Mouse (Mus musculus) liver, adult 2 months (tissue): ENCODE results near the gene Gm10912. TPM values are rescaled to one million over a fixed set of nuclear protein-coding genes. Genes with fewer than 3 reads are reported as not detected.

Experiments used
- DNase-seq: peaks from one replicate; pipeline ENCODE4 v3.0.0-alpha.2; 2011; ENCODE audit warnings: low read depth, low spot score; ENCODE audit errors: extremely low read depth
- H3K27ac ChIP-seq: fragments of 200-500 bp; replicated peaks from 2 replicates; pipeline ENCODE4 v1.5.1; 2012; ENCODE audit warnings: low read depth, mild to moderate bottlenecking, control low read depth, inconsistent platforms, low read length; ENCODE audit not compliant: insufficient read depth
- H3K27me3 ChIP-seq: fragments of 200-500 bp; 2 replicates; pipeline ENCODE4 v1.6.1; 2012; ENCODE audit warnings: mild to moderate bottlenecking, moderate library complexity, low read length, inconsistent platforms; ENCODE audit not compliant: control insufficient read depth, insufficient read depth
- H3K36me3 ChIP-seq: fragments of 200-500 bp; 2 replicates; pipeline ENCODE4 v1.6.1; 2012; ENCODE audit warnings: low read length, inconsistent platforms; ENCODE audit not compliant: control insufficient read depth, insufficient read depth
- H3K4me1 ChIP-seq: fragments of 200-500 bp; 2 replicates; pipeline ENCODE4 v1.6.1; 2011; ENCODE audit warnings: low read length; ENCODE audit not compliant: control insufficient read depth, insufficient read depth
- H3K4me3 ChIP-seq: fragments of 200-500 bp; 2 replicates; pipeline ENCODE4 v1.5.1; 2011; ENCODE audit warnings: low read depth, mild to moderate bottlenecking, control low read depth, low read length, moderate library complexity; ENCODE audit not compliant: insufficient read depth
- H3K79me2 ChIP-seq: fragments of 200-500 bp; 2 replicates; pipeline ENCODE4 v1.6.1; 2012; ENCODE audit warnings: inconsistent platforms, mild to moderate bottlenecking, low read length, moderate library complexity; ENCODE audit not compliant: control insufficient read depth, insufficient read depth
- H3K9ac ChIP-seq: fragments of 200-500 bp; 2 replicates; pipeline ENCODE4 v1.6.1; 2012; ENCODE audit warnings: low read depth, mild to moderate bottlenecking, control low read depth, inconsistent platforms, low read length
- CTCF ChIP-seq: fragments of 200-500 bp; IDR thresholded peaks from 2 replicates; pipeline ENCODE4 v1.5.1; 2011; ENCODE audit warnings: low read depth, low read length, control low read depth
- POLR2A ChIP-seq: fragments of 200-500 bp; IDR thresholded peaks from 2 replicates; pipeline ENCODE4 v1.6.1; 2011; ENCODE audit warnings: low read length, control low read depth; ENCODE audit not compliant: insufficient read depth; ENCODE audit errors: extremely low read depth
- whole genome bisulfite sequencing: fragments of 180-500 bp; shearing (Covaris S2); methylation state at CpG from one replicate; pipeline ENCODE4 v1.1.7; 2018; 5-methylcytosine and 5-hydroxymethylcytosine counted together
- polyA plus RNA-seq: library from polyadenylated mRNA; depleted of rRNA; stranded (reverse); fragments of >200 nt; gene quantifications from 2 replicates; pipeline ENCODE4 v1.2.3, GENCODE M21; 2012
- total RNA-seq: library from RNA; depleted of rRNA; stranded (reverse); fragments of >200 nt; gene quantifications from 2 replicates; pipeline ENCODE4 v1.2.3, GENCODE M21; 2014

Gm10912 gene
- total and polyA plus RNA-seq, 2 experiments, result 0.11 to 0.65 TPM

- peaks cover 27% of the 10 kb centered on the region for H3K36me3 ChIP-seq
- H3K79me2 ChIP-seq, result peaks cover 14% of the 10 kb centered on the region
- H3K27me3 ChIP-seq, result no peaks in the 10 kb centered on the region
- H3K4me3 ChIP-seq, result no peak overlapping the region
- no peak overlapping the region for H3K9ac ChIP-seq
- TF ChIP-seq POLR2A, result no peak
- no peak for TF ChIP-seq CTCF
- no peak overlapping the region; the same call in 1 of the 2 replicates for H3K27ac ChIP-seq
- peak; percentile 58 for DNase-seq
- peaks cover 11% of the 10 kb centered on the region for H3K4me1 ChIP-seq
- WGBS, result 35% methylated on average over 3 of the region's 3 CpGs
Observed at GRCm38 (mm10) chr2:104030381-104030780, 35.2 kb upstream of the Gm10912 start.

GRCm38 (mm10) chr2:104032056-104032455, 33.6 kb upstream of the Gm10912 start:
- Histone ChIP-seq H3K79me2 (peaks cover 18% of the 10 kb centered on the region), H3K27ac (no peak overlapping the region), H3K4me1 (peaks cover 11% of the 10 kb centered on the region), H3K4me3 (no peak overlapping the region), H3K36me3 (peaks cover 38% of the 10 kb centered on the region), H3K27me3 (no peaks in the 10 kb centered on the region), H3K9ac (no peak overlapping the region)
- DNase-seq, result no peak
- TF ChIP-seq POLR2A, result no peak
- TF ChIP-seq CTCF, result no peak
- WGBS, result 78% methylated on average over 3 of the region's 3 CpGs

- peak; percentile 56 for DNase-seq
- Histone ChIP-seq H3K4me1 (peaks cover 13% of the 10 kb centered on the region), H3K27ac (no peak overlapping the region), H3K36me3 (peaks cover 52% of the 10 kb centered on the region), H3K27me3 (no peaks in the 10 kb centered on the region), H3K9ac (no peak overlapping the region), H3K79me2 (peaks cover 4% of the 10 kb centered on the region; the same call in 1 of the 2 replicates), H3K4me3 (no peak overlapping the region)
- TF ChIP-seq POLR2A (no peak), CTCF (peak; percentile 76)
- 33% methylated on average over 3 of the region's 3 CpGs for WGBS
Observed at GRCm38 (mm10) chr2:104034832-104035472, 30.7 kb upstream of the Gm10912 start.

GRCm38 (mm10) chr2:104035595-104035994, 30.0 kb upstream of the Gm10912 start:
- TF ChIP-seq POLR2A (no peak), CTCF (no peak)
- peaks cover 4% of the 10 kb centered on the region; the same call in 1 of the 2 replicates for H3K79me2 ChIP-seq
- DNase-seq, result peak; percentile 76
- no peak overlapping the region; the same call in 1 of the 2 replicates for H3K27ac ChIP-seq
- H3K9ac ChIP-seq, result no peak overlapping the region
- H3K4me3 ChIP-seq, result no peak overlapping the region
- WGBS, result 36% methylated on average over 6 of the region's 6 CpGs
- H3K36me3 ChIP-seq, result peaks cover 49% of the 10 kb centered on the region
- peaks cover 13% of the 10 kb centered on the region; the same call in 1 of the 2 replicates for H3K4me1 ChIP-seq
- H3K27me3 ChIP-seq, result no peaks in the 10 kb centered on the region

- Histone ChIP-seq H3K4me3 (no peak overlapping the region), H3K4me1 (peaks cover 13% of the 10 kb centered on the region; the same call in 1 of the 2 replicates), H3K27me3 (no peaks in the 10 kb centered on the region), H3K9ac (no peak overlapping the region), H3K79me2 (peaks cover 4% of the 10 kb centered on the region; the same call in 1 of the 2 replicates), H3K27ac (no peak overlapping the region), H3K36me3 (peaks cover 49% of the 10 kb centered on the region)
- DNase-seq, result no peak
- TF ChIP-seq POLR2A (no peak), CTCF (no peak)
- WGBS, result 43% methylated on average over 3 of the region's 3 CpGs
Observed at GRCm38 (mm10) chr2:104036316-104036715, 29.3 kb upstream of the Gm10912 start.

DNA sequence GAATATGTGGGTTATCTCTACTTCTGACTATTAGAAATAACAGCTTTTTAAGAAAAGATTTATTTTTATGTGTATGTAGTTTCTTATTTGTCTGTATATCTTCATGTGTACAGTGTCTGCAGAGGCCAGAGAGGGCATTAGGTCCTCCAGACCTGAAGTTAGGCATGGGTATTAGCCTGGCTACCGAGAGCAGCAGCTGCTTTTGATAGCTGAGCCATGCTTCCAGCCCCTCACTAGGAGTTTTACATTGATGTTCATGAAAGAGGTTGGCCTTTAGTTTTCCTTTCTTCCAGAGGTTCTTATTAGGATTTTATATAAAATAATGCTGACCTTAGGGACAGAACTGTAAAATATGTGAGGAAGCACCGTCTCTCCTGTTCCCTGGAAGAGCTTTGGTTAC, 27.4 kb upstream of the Gm10912 start:
- Histone ChIP-seq H3K27ac (no peak overlapping the region), H3K9ac (no peak overlapping the region)
- WGBS, result 66% methylated on average over 2 of the region's 2 CpGs

More for the DNA sequence above, 27.4 kb upstream of the Gm10912 start:
- DNase-seq, result no peak
- Histone ChIP-seq H3K79me2 (peaks cover 9% of the 10 kb centered on the region; the same call in 1 of the 2 replicates), H3K4me1 (peaks cover 16% of the 10 kb centered on the region; the same call in 1 of the 2 replicates), H3K27me3 (no peaks in the 10 kb centered on the region), H3K36me3 (peaks cover 46% of the 10 kb centered on the region), H3K4me3 (no peak overlapping the region)
- TF ChIP-seq CTCF, result no peak
- no peak for TF ChIP-seq POLR2A
